Mouse (Mus musculus): Measurements from ENCODE around the gene Pik3r5.

Pik3r5 gene

DNA sequence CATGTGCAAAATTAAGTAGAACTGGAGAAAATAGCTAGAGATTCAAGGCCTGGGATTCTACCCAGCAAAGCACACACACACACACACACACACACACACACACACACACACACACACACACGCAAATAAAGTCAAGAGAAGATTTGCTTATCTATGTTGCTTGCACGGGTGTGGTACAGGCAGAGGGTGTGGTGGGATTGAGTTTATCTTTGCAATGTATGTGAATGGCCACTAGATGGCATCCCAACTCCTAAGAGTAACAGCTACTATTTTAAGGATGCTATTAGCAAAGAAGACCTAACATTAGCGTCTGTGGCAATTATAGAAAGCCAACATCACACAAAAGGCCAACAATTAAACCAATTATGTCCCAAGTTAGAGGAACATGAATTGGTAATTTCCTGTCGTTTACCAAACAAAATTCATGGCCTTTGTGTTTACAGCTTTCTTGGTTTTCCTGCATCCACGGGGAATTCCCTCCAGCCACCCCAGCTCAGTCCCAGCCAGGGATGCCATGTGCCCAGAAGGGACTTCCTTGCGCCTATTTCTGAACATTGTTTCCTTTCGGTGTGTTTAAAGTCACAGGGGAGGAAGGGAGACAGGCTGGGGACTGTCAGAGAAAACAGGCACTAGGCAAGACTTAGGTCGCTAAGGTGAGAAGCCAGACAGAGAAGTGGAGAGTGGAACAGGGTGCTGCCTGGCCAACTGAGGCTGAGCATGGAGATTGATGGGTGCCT, 53.5 kb downstream of the Pik3r5 start:
- DNase-seq (ENCODE audit: low spot score in 2 of 2), result no peak

DNA sequence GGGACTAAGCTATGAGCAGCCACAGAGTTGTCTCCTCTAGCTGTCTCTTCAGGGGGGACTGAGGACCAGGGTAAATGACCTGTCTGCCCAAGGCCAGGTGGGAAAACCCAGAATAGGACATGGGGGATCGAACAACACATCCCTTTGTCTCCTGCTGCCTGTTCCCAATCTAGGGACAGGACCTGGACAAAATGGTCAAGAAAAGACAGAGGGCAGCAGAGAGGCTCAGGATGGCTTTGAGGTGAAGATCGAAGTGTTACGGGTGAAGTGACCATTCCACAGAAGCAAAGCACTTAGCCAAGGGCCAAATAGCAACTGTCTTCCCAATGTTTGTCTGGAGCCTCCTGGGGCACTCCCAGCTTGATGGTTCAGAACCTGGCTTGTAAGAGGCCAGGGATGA, 54.2 kb downstream of the Pik3r5 start:
- no peak for DNase-seq (ENCODE audit: low spot score in 2 of 2)

DNA sequence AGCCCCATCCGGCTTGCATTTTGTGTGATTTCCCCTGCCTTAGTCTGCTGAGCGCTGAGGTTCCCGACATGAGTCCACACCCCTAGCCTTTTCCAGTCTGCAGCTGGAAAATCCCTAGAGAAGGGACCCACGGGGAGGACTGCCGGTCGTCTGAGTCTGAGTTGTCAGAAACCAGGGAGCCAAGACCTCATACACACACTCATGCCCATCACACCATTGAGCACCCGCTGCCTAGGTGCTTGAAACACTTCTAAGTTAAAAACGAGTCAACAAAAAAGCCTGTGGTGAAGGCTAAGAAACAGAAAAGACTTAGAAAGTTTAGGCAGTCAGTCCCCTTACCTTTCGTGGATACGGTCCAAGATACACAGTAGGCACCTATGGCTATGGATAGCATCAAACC, 55.8 kb downstream of the Pik3r5 start:
- DNase-seq (ENCODE audit: low spot score in 2 of 2), result no peak

DNA sequence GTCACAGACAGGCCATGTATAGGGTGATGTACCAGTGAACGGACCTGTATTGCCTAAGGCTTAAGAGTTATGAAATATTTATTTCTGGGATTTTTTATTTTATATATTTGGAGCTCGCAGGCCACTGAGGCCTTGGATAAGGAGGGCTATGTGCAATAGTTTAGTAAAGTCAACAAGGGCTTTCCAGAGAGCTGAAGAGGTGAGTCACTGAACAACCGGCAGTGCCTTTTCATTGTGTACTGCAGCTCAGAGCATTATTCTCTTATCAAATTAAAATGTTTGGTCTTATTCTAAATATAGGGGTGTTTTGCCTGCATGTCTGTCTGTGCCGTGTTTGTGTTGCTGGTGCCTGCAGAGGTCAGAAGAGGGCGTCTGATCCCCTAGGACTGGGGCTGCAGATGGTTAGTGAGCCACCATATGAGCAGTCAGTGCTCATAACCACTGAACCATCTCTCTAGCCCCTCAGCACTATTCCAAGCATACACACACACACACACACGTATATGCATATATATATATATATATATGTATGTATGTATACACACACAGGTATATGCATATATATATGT, 56.4 kb downstream of the Pik3r5 start:
- DNase-seq (ENCODE audit: low spot score in 2 of 2), result no peak

DNA sequence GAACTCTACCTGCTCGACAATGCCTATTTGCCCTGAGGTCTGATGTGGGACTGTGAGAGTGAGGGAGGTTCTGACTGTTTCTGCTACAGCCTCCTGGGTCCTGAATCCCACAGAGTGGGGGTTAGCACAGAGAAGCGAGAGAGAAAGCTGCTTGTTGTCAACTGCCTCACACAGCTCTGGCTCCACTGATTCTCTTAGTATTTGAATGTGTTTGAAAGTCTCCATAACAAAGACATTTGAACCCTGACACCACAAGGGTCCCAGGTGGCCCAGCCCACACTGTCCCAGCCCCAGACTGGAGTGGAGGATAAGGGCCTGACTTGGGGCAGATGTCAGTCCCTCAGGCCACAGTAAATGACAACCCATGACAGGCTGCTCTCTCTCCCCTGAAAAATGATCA, 57.3 kb downstream of the Pik3r5 start:
- DNase-seq (ENCODE audit: low spot score in 2 of 2), result no peak

DNA sequence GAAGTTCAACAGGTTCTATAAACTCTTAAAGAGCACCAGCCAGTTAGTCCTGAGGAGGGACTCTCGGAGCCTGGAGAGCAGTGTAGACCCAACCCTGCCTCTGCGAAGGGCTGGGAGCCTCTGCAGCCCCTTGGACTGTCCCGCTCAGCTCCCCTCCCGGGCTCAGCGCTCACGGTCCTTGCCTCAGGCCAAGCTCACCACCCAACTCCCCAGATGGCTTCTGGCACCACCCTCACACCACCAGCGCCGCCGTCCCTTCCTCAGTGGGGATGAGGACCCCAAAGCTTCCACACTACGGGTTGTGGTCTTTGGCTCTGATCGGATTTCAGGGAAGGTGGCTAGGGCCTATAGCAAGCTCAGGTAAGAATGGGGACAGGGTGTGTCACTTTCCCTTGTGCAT, 60.7 kb downstream of the Pik3r5 start:
- no peak for DNase-seq (ENCODE audit: low spot score in 2 of 2)

DNA sequence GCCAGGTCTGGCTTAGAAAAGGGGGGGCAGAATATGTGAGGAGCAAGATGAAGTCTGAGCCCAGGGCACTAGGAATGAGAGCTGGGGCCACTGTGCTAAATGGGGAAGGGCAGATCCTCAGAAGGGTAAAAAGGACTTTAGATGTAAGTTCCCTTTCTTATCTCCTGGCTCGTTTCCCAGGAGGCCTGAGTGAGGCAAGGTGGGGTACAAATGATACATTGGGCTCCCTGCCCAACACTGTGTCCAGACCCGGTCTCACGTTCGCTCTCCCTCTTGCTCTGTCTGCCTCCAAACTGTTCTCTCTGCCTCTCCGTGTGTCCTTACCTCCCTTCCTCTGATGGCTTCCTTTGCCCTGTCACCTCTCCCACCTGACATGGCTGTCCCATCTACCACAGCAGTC, 61.8 kb downstream of the Pik3r5 start:
- DNase-seq (ENCODE audit: low spot score in 2 of 2), result no peak

DNA sequence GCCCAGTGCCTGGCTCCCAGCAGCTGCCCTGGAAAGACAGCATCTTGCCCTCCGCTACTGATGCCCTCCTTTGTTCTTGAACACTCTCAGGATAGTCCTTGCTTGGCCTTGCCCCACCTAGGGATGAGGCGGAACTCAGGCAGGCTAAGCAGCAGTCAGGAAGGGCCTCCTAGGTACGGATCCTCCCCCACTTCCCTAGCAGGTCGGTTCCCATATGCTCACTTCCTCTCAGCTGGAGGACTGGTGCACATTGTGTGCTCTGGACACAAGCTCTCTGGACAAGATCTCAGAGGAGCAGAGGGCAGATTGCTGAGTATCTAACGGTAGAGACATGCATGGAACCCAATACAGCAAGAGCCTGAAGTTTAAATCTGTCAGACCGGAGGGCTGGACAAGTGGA, 65.2 kb downstream of the Pik3r5 start:
- no peak for DNase-seq (ENCODE audit: low spot score in 2 of 2)

DNA sequence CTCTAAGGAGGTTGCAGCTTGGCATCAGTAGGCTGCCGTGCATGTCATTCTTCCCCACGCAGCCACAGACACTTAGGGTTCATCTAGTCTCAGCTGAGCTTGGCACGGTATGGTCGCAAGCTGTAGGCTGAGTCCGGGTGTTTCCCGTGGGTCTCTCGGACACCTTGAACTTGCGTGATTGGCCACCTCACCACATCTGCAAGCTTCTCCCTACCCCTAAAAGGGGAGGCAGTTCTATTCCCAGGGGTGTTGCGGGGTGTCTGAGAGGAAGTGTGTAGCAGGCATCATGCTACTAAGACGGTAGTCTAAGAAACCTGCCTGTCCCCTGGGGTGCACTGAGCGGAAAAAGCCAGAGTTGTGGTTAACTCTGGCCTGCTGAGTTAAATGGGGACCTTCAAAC, 66.6 kb downstream of the Pik3r5 start:
- DNase-seq (ENCODE audit: low spot score in 2 of 2), result no peak

DNA sequence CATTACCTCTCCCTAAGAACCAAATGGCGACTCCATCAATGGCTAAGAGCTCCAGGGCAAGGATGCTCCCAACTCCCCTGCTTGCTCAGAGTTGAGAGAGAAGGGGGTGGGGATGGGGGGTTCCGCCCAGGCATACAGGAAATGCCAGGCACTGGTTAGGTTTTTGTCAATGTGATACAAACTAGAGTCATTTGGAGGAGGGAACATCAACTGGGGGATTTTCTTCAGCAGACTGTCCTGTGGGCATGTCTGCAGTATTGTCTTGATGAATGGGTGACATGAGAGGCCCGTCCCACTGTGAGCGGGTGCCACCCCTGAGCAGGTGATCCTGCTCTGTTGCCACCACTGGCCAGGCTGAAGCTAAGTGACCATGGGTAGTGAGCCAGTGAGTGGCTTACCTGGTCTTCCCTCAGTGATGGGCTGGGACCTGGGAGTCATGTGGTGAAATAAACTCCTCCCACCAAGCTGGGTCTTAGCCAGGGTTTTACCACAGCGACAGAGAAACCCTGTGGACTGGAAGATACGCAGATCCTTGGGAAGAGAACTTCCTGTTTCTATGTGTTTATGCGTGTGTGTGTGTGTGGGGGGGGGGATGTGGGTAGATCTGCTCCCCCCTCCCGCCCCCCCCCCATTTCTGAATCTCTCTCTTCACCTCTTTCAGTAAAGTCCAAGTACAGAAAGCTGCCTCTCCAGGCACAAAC, 67.2 kb downstream of the Pik3r5 start:
- no peak for DNase-seq (ENCODE audit: low spot score in 2 of 2)

DNA sequence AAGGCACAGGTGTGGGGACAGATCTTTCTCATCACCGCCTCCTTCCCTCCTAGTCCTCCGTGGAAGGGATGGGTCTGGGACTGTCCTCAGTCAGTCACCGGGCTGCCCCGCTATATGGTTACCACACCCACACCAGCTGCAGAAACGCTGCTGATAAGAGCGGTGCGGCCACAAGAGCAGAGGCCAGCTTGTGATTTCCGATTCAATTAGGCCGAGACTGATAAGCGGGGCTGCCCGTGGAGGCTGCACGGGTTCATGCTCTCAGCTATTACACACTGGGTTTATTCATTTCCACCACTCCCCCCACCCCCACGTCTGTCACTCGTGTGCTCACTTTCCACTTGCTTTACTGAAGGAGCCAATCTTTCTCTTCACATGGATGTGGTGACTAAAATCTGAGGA, 69.0 kb downstream of the Pik3r5 start:
- no peak for DNase-seq (ENCODE audit: low spot score in 2 of 2)

DNA sequence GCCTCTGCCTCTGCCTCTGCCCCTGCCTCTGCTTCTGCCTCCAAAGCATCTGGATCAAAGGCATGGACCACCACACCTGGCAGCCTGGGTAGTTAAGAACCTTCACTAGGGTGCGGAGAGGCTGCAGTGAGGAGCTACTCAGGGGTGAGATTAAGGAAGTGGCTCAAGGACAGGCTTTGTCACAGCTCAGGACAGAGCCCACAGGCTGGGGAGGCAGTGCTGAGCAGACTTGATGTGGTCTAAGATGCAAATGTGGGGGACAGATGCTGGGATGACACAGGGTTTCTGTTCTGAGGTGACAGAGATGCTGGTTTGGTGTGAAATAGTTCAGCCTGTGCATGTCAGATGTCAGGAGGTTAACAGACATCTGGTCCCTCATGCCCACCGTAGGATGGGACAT, 70.5 kb downstream of the Pik3r5 start:
- no peak for DNase-seq (ENCODE audit: low spot score in 2 of 2)

DNA sequence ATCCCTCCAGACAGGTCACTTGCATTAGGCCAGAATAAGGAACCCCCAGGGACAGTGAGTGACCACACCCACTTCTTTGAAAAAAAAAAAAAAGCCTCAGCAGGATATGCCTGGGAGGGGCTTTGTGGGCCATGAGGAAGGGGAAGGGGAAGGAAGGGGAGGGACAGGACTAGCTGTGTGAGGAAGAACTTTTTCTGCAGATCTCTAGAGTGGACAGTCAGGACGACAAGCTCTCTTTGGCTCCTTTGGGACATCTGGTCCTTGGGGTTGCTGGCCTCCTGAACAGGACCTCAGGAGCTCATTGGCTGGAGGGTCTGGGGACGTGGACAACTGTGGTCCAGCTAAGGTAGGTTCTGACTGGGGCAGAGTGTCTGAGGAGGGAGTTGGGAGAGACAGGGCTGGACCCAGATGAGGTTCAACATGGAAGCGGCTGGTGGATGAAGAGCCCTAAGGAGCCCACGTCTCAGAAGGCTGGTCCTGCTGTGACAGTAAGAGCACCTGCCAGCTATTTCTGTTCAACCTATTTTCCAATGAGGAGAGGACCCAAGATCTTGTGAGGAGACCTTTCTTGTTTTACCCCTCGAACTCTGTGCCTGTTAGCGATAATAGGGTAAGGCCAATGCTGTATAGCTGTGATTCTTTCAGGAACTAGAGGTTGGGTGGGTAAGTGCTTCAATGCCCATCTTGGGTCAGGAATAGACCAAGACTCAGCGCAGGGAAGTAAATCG, 71.1 kb downstream of the Pik3r5 start, which contains the start of gene Pik3r6:
Gene Pik3r6, plus strand, starts transcription at position 118 of the 728 bp plus-strand sequence.
- no peak for DNase-seq (ENCODE audit: low spot score in 2 of 2)

DNA sequence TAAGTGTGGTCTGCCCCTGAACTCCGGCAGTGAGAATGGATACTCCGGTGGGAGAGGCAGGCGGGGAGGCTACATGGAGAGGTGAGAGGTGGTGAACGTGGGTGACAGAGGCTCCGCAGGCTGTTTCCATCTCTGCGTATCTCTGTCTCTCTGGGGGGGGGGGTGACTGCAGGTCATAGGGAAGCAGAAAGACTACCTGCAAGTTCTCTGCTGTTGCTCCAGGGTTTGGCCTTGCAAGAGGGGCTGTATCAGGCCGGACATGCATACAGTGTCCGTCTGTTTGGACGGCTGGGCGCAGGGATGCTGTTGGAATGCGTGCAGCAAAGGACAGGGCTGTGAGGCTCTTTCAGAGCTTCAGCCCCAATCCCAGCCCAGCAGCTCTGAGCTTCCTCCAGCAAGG, 73.0 kb downstream of the Pik3r5 start:
- no peak for DNase-seq (ENCODE audit: low spot score in 2 of 2)

DNA sequence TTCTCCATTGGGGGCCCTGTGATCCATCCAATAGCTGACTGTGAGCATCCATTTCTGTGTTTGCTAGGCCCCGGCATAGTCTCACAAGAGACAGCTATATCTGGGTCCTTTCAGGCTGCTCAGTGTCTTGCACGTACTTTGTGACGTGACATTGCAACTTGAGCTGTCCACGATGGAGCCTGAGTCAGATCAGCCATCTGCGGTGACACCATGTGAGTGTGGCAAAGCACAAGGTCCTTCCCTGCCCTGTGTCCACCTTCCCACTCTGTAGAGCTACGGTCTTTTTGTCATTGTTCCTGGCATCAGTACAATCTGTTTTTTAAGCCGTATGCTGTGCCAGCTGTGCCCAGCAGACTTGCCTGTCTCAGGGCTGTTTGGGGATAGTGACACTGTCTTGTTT, 75.3 kb downstream of the Pik3r5 start:
- DNase-seq (ENCODE audit: low spot score in 2 of 2), result no peak

DNA sequence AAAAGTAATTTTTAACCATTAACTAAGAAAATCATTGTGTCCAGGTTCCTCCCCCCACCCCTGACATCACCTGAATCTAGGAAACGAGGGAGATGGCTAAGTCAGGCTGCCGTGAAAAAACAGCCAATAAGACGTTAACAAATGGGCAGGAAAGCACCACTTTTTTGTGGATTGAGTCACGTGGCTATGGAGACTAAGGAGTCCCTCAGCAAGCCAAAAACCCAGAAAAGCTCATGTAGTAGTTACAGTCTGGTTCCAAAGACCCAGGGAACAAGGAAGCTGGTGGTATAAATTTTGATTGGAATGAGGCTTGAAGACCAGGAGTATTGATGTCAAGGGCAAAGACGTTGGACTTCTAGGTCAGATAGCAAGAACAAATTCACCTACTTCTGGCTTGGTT, 76.7 kb downstream of the Pik3r5 start:
- no peak for DNase-seq (ENCODE audit: low spot score in 2 of 2)

DNA sequence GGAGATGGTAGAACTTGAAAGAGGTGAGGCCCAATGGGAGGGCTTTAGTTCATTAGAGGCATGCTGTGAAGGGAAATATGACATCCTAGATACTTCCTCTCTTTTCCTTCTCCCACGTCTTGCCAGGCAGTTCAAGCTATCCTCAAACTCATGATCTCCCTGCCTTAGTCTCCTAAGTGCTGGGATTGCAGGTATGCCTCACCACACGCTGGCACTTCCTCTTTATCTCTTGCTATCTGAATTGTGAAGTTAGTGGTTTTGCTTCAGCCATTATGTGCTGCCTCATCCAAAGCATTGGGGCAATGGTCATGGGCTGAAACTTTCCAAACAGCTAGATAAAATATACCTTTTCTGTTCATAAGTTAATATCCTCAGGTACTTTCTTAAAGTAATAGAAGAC, 77.3 kb downstream of the Pik3r5 start:
- no peak for DNase-seq (ENCODE audit: low spot score in 2 of 2)

DNA sequence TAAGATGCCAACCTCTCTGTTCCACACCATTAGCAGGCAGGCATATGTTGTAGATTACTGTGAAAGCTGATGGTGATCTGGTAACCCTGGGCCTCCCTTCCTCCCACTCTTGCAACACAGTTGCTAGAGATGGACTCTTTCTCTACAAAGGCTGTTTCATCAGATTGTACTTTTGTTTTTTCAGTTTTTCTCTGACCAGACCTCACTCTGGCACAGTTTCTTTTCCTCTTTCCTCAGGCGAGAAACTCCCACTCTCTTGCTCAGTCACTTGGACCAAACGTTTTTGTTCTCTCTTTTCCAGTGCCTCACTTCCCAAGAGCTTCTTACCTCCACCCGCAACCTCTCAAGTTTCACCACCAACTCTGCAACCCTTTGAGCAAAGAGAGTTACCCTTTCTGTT, 82.0 kb downstream of the Pik3r5 start:
- DNase-seq (ENCODE audit: low spot score in 2 of 2), result no peak

DNA sequence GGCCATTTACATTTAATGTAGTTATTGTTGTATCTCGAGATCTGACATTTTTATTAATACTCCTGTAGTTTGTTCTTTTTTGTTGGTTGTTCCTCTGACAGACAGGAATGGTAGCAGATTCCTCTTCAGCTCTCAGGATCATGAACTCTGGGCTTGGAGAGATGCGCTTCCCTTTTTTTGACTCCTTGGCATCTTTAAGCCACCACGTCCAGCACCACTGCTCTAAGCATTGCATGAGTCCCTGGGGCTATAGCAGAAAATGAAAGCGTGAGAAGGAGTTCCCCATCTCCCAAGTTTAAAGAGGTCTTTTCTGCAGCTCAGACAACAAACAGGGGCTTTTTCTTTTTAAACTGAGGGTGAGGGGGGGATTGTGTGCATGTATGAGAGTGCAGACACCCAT, 87.4 kb downstream of the Pik3r5 start:
- DNase-seq (ENCODE audit: low spot score in 2 of 2), result no peak

DNA sequence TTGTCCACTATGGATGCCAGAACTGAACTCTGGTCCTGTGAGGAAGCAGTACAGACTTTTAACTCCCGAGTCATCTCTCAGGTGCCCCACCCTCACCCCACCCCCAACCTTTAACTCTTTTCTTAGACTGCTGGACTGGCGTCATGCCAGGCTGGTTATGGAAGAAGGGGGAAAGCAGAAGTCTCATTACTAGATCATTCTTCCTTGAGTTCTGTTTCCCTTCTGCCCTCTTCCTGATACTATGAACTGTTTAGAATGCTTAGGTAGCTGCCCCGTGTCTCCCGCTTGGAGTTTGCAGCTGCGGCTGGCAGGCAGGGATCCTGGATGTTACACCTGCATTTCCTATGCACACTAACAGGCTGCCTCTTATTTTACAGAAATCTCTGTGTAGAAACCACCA, 87.9 kb downstream of the Pik3r5 start:
- DNase-seq (ENCODE audit: low spot score in 2 of 2), result no peak

DNA sequence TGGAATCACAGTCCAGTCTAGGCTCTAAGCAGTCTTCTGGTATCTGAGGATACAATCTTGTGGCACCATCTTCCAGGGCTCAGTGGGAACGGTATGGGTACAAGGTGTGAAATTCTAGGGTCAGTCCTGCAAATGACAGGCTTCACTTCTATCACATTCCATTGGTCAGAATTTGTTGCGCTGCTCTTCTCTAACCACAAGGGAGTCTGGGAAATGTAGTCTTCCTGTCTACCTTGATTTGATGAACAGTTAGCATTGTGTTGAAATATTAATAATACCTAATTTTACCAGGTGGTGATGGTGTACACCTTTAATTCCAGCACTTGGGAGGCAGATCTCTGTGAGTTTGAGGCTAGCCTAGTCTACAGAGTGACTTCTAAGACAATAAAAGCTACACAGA, 88.5 kb downstream of the Pik3r5 start:
- no peak for DNase-seq (ENCODE audit: low spot score in 2 of 2)

DNA sequence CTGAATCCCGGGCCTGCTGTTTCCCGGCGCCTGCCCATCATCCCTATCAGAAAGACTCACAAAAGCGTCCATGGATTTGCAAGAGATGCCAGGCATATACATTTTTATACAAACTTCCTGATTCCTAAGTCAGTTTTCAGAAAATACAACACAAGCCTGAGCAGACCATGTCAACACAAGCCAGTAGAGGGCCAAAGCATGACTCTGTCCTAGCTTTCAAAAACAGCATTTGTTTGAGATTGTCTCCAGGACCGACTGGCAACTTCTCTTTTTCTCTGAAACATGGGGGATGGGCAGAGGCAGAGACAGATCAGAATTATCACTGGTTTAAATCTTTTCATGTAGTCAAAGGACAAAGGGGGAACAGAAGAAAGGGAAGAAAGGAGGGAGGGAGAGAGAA, 89.4 kb downstream of the Pik3r5 start:
- DNase-seq (ENCODE audit: low spot score in 2 of 2), result no peak

DNA sequence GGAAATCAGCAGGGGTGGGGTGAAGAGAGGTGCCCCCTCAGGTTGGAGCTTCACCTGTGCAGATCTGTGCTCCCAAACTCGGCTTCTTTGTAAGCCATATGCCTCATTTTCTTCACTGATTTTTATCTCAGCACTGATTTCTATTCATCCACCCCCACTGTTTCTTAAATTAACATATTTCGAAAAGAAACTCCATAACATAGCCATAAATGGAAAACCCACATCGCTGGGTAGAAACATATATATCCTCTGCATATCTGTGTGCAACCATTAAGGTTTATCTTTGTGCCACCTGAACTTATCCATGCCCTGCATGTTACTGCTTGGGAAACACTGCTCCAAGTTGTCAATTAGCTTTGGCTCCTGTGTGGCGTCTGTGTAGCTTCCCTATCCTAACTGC, 94.5 kb downstream of the Pik3r5 start:
- no peak for DNase-seq (ENCODE audit: low spot score in 2 of 2)
